8 mouse cellular contexts compared by ENCODE assay signal in the genomic region with DNA sequence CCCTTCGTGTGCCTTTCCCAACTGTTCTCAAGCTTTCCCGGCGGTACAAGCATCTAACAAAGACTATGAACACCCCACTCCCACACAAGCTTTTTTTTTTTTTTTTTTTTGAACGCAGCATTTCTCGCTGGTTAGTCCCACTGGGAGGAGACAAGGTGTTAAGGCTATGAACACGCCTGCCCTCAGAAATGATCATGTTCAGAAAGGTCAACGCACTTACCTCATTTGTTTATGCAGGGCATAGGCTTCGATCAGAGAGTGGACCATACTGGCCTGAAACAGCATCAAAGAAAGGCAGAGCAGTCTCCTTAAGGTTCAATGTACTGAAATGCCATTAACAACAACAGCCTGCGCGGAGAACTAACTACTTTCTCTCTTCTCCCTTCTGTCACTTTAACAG. TPM values are rescaled to one million over a fixed set of nuclear protein-coding genes. Genes with fewer than 3 reads are reported as not detected.
DNase-seq lines count a peak whose midpoint lies in the region; ATAC-seq and TF ChIP-seq lines count a peak whose summit lies in the region.

No protein-coding gene starts in this region.

- peak overlapping the region; percentile 43 for H3K9ac ChIP-seq in lung, embryonic 15.5 days
- H3K9ac ChIP-seq in embryonic facial prominence, embryonic 12.5 days: peak overlapping the region; percentile 52

- ATAC-seq in lung, embryonic 15.5 days (ENCODE audit: borderline replicate concordance, extremely low read depth, low FRiP score, low TSS enrichment): no peak
- no peak for ATAC-seq in embryonic facial prominence, embryonic 12.5 days (ENCODE audit: insufficient number of reproducible peaks, insufficient read depth, low FRiP score, low TSS enrichment)

- H3K27ac ChIP-seq in lung, embryonic 15.5 days: no peak overlapping the region
- H3K27ac ChIP-seq in embryonic facial prominence, embryonic 12.5 days: no peak overlapping the region
- peak overlapping the region; percentile 77; the same call in 1 of the 2 replicates for H3K27ac ChIP-seq in limb, embryonic 10.5 days
- no peak overlapping the region for H3K27ac ChIP-seq in olfactory bulb, adult 2 months (ENCODE audit: insufficient read depth, low read depth, low read length)

- peak overlapping the region; percentile 53 for H3K4me3 ChIP-seq in lung, embryonic 15.5 days
- H3K4me3 ChIP-seq in embryonic facial prominence, embryonic 12.5 days: peak overlapping the region; percentile 49
- H3K4me3 ChIP-seq in limb, embryonic 10.5 days: peak overlapping the region; percentile 59
- H3K4me3 ChIP-seq in olfactory bulb, adult 2 months (ENCODE audit: insufficient read depth, low read depth, low read length): peak overlapping the region; percentile 65

- no peak for TF ChIP-seq POLR2A in olfactory bulb, adult 2 months (IDR thresholded peaks at IDR 0.05; ENCODE audit: insufficient read depth, low read depth, low read length)

- 24% methylated on average over 10 of the region's 10 CpGs for WGBS in lung, embryonic 15.5 days
- WGBS in embryonic facial prominence, embryonic 12.5 days: 29% methylated on average over 10 of the region's 10 CpGs
- WGBS in limb, embryonic 10.5 days: 26% methylated on average over 10 of the region's 10 CpGs
- 18% methylated on average over 10 of the region's 10 CpGs for WGBS in olfactory bulb, adult 2 months

- DNase-seq in lung, postnatal 36 days: no peak
- no peak for DNase-seq in limb, embryonic 10.5 days (ENCODE audit: low spot score)
- no peak for DNase-seq in adrenal gland, adult 2 months
- no peak for DNase-seq in adrenal gland, adult 18-20 months (ENCODE audit: low spot score in 2 of 2)
- no peak for DNase-seq in frontal cortex, postnatal 25 days (ENCODE audit: low spot score in 2 of 2)

- H3K27me3 ChIP-seq in lung, embryonic 15.5 days: peaks cover 9% of the 10 kb centered on the region; the same call in 1 of the 2 replicates
- no peaks in the 10 kb centered on the region; the same call in 1 of the 2 replicates for H3K27me3 ChIP-seq in embryonic facial prominence, embryonic 12.5 days
- H3K27me3 ChIP-seq in limb, embryonic 10.5 days (ENCODE audit: low read depth, poor library complexity, severe bottlenecking): peaks cover 85% of the 10 kb centered on the region

- H3K4me1 ChIP-seq in lung, embryonic 15.5 days: no peaks in the 10 kb centered on the region
- no peaks in the 10 kb centered on the region for H3K4me1 ChIP-seq in embryonic facial prominence, embryonic 12.5 days
- H3K4me1 ChIP-seq in limb, embryonic 10.5 days: no peaks in the 10 kb centered on the region
- no peaks in the 10 kb centered on the region for H3K4me1 ChIP-seq in olfactory bulb, adult 2 months (ENCODE audit: control insufficient read depth, insufficient read depth, low read length)

- no peaks in the 10 kb centered on the region for H3K9me3 ChIP-seq in lung, embryonic 15.5 days
- H3K9me3 ChIP-seq in embryonic facial prominence, embryonic 12.5 days: no peaks in the 10 kb centered on the region
- H3K9me3 ChIP-seq in limb, embryonic 10.5 days (replicated peaks): no peaks in the 10 kb centered on the region

- no peak for TF ChIP-seq CTCF in olfactory bulb, adult 2 months (IDR thresholded peaks at IDR 0.05; ENCODE audit: insufficient read depth, low read depth, low read length)

- no peaks in the 10 kb centered on the region for H3K36me3 ChIP-seq in lung, embryonic 15.5 days
- peaks cover 5% of the 10 kb centered on the region; the same call in 1 of the 2 replicates for H3K36me3 ChIP-seq in embryonic facial prominence, embryonic 12.5 days
- peaks cover 7% of the 10 kb centered on the region for H3K36me3 ChIP-seq in limb, embryonic 10.5 days

- H3K4me2 ChIP-seq in lung, embryonic 15.5 days: peak overlapping the region; percentile 57
- peak overlapping the region; percentile 53 for H3K4me2 ChIP-seq in embryonic facial prominence, embryonic 12.5 days (replicated peaks)

RNA-seq across cellular contexts. Expression of gene Hdac8, which starts 1.0 kb away (rescaled TPM):
- polyA plus RNA-seq in lung, embryonic 15.5 days (2015; fragmentation: Nextera tagmentation; extraction: Ambion mirVana): 11.8 and 12.1 TPM in 2 replicates
- polyA plus RNA-seq in embryonic facial prominence, embryonic 12.5 days (2016; fragmentation: Nextera tagmentation; extraction: Ambion mirVana): 11.0 and 12.6 TPM in 2 replicates
- polyA plus RNA-seq in limb, embryonic 10.5 days (2016; fragmentation: Nextera tagmentation; extraction: Ambion mirVana): 9.7 and 13.1 TPM in 2 replicates
- not detected in 2 replicates for polyA plus RNA-seq in olfactory bulb, adult 2 months (2012; ENCODE audit: insufficient read depth, insufficient read length, low replicate concordance, missing spikeins)
- total RNA-seq in adrenal gland, adult 2 months (2021): 1 to 10 TPM; 7.7 to 8.8 TPM
- polyA plus RNA-seq in adrenal gland, adult 2 months (2012; rRNA removed): 1.0 and 1.6 TPM in 2 replicates
- 1 to 10 TPM; 7.2 to 8.3 TPM for total RNA-seq in adrenal gland, adult 18-20 months (2021)
